Mouse (Mus musculus) MEL-GATA-1-ER (cell line): Measurements from ENCODE around the gene Olfr1487.
"Not testable (repeated sequence)": the region's sequence is repeated elsewhere in the genome, so short reads cannot be mapped to it uniquely, and the experiment has no call there.

Source experiments
- DNase-seq: peaks from one replicate; pipeline ENCODE4 v3.0.0-alpha.2; 2012; ENCODE audit warnings: low read depth; ENCODE audit errors: extremely low read depth

Olfr1487 gene

DNA sequence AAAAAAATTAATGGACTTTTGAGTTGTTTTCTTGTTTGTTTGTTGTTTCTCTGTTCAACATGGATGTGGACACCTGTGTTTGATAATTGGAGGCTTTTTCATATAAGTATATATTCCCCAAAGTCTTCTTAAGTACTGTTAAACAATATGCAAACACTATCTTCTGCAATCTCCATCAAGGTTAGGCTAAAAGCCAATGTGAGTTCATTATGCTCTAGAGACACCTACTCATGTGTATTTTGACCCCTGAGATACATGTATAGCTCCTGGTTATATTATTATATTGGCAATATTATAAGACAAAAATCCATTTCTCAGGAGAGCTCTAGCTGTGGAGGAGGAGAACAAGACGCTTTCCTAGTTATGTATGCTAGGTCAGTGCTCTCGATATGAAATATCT is at the start of gene Olfr1487:
Olfr1487 (plus strand) TSS at position 301 of the 400 bp plus-strand sequence.
- DNase-seq = not testable (repeated sequence)

DNA sequence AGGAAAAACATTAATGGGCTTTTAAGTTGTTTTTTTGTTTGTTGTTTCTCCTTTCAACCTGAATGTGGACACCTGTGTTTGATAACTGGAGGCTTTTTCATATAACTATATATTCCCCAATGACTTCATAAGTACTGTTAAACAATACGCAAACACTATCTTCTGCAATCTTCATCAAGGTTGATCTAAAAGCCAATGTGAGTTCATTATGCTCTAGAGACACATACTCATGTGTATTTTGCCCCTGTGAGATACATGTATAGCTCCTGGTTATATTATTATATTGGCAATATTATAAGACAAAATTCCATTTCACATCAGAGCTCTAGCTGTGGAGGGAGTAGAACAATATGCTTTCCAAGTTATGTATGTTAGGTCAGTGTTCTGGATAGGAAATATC is 34.0 kb upstream of the Olfr1487 start, which contains the start of gene Olfr1484:
Olfr1484 (plus strand) TSS at position 301 of the 400 bp plus-strand sequence.
- DNase-seq = no peak

GRCm38 (mm10) chr19:13631321-13631720 is 14.1 kb downstream of the Olfr1487 start, which contains the start of gene Olfr1489:
TSS of gene Olfr1489 (plus strand) at chr19:13631621.
- DNase-seq = no peak

- DNase-seq = no peak
Observed at GRCm38 (mm10) chr19:13650791-13651190, 33.6 kb downstream of the Olfr1487 start, which contains the start of gene Olfr1490. TSS of gene Olfr1490 (plus strand) at chr19:13651091.
